Mouse (Mus musculus): ENCODE measurements at regions not wholly inside any gene's neighbourhood (a gene's known extent, or its start where the extent isn't known, plus 50 kb on each side); places are given as distances from the start of the nearest gene placed in this dataset.

DNA sequence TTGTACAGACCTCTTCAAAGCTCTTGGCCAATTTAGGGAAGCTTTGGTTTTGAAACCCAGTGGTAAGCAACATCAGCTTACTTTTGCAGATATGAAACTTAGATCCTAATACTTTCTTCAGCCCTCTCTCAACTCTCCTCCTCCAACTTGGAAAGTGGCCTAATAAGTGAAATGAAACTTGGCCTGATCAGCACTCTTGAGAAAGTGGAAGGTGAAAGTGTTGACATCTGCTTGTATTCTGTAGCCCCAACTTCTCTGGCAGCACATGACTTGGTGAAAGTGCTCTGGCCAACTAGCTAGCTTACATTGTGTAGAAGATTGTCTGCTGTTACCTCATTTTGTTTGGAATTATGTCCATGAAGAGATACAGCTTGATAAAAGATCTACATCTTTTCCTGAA is 61.1 kb upstream of the Prdm1 start:
- CTCF ChIA-PET = no interaction called here

DNA sequence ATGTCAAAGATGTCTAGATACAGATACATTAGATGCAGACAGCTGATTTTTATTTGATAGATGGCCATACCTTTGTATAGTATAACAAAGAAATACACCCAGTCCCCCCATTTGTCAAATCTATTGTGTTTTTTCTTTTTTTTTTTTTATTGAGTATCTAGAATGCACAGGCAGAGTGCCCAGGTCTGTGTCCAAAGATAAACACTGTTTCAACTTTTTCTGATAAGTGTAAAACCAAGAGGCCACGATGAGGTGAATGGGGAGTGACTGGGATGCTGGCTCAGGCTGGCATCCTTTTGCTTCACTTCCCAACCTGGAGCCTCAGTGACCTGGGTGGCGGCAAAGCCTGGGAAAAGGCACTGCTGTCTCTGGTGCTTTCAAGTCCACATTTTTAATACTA is 54.4 kb upstream of the Prdm1 start:
- CTCF ChIA-PET = no interaction called here
